Mouse (Mus musculus) testis, adult 2 months (tissue): ENCODE measurements around the gene Atat1.

Source experiments
- CTCF ChIP-seq: fragments of 200-500 bp; IDR thresholded peaks from 2 replicates; pipeline ENCODE4 v1.5.1; 2012; ENCODE audit warnings: low read depth, mild to moderate bottlenecking, inconsistent platforms, low read length, moderate library complexity; ENCODE audit not compliant: control insufficient read depth, insufficient read depth, insufficient replicate concordance
- POLR2A ChIP-seq: fragments of 200-500 bp; IDR thresholded peaks from 2 replicates; pipeline ENCODE4 v1.6.1; 2012; ENCODE audit warnings: low read depth, mild to moderate bottlenecking, inconsistent platforms, low read length, moderate library complexity; ENCODE audit not compliant: control insufficient read depth

GRCm38 (mm10) chr17:35909186-35909918 is 523 bp downstream of the Atat1 start:
- TF ChIP-seq CTCF (no peak), POLR2A (no peak)
